Mouse (Mus musculus) liver, adult 10 weeks (tissue): ENCODE data around the gene Rsph1. TPM values are rescaled to one million over a fixed set of nuclear protein-coding genes. Genes with fewer than 3 reads are reported as not detected.

Experiments used
- polyA plus RNA-seq: library from polyadenylated mRNA; stranded (reverse); fragments of 350-450 nt; fragmentation: Illumina TruSeq; extraction: RNeasy Lipid Tissue Mini Kit (QIAGEN cat#74804); gene quantifications from one replicate; pipeline ENCODE4 v1.2.3, GENCODE M21; 2014; ENCODE audit warnings: low read depth, low replicate concordance

Rsph1 gene
- not detected for polyA plus RNA-seq

GRCm38 (mm10) chr17:31276922-31277918, at the start of gene Rsph1:
Rsph1 (minus strand) TSS chr17:31277383.

GRCm38 (mm10) chr17:31286492-31286891, 9.3 kb upstream of the Rsph1 start, which contains the start of gene Slc37a1:
Slc37a1 (plus strand) TSS chr17:31286792.

GRCm38 (mm10) chr17:31207771-31208334, 69.3 kb downstream of the Rsph1 start, which contains the start of gene Ubash3a:
Ubash3a (plus strand) TSS chr17:31207873.

Other genes starting within 250 kb of the Rsph1 start
- gene Abcg1, start 219.7 kb downstream of the Rsph1 start, polyA plus RNA-seq: 1.3 TPM
- gene Tff3, start 147.7 kb downstream of the Rsph1 start, polyA plus RNA-seq: not detected
- not detected for gene Tff2, start 133.1 kb downstream of the Rsph1 start, polyA plus RNA-seq
- gene Tff1, start 112.1 kb downstream of the Rsph1 start, polyA plus RNA-seq: not detected
- gene Tmprss3, start 78.4 kb downstream of the Rsph1 start, polyA plus RNA-seq: not detected
- not detected for gene Ubash3a, start 69.5 kb downstream of the Rsph1 start, polyA plus RNA-seq
- gene Slc37a1, start 9.4 kb upstream of the Rsph1 start, polyA plus RNA-seq: 0.50 TPM
- gene Pde9a, start 108.8 kb upstream of the Rsph1 start, polyA plus RNA-seq: 15.3 TPM
- 3.0 TPM for gene Wdr4, start 242.6 kb upstream of the Rsph1 start, polyA plus RNA-seq
- 64.9 TPM for gene Ndufv3, start 242.7 kb upstream of the Rsph1 start, polyA plus RNA-seq